Mouse (Mus musculus): Measurements from ENCODE around the gene Fam228a. TPM values are rescaled to one million over a fixed set of nuclear protein-coding genes. Genes with fewer than 3 reads are reported as not detected.
A peak's percentile ranks its signal among the peaks of the same experiment; 100 is the strongest.

Fam228a gene
- polyA plus RNA-seq, 1 experiment = not detected

GRCm38 (mm10) chr12:4719762-4720754 is 18.2 kb downstream of the Fam228a start:
- Histone ChIP-seq H3K4me1 (peaks cover 27% of the 10 kb centered on the region), H3K9me3 (peaks cover 3% of the 10 kb centered on the region; the same call in 1 of the 2 replicates)
- TF ChIP-seq GATA1 (IDR thresholded peaks at IDR 0.05; ENCODE audit: borderline replicate concordance, low read length) (no peak), FLI1 (IDR thresholded peaks at IDR 0.05; ENCODE audit: low read length) (no peak)

GRCm38 (mm10) chr12:4719066-4719761 is 19.0 kb downstream of the Fam228a start:
- TF ChIP-seq FLI1 (IDR thresholded peaks at IDR 0.05; ENCODE audit: low read length) = no peak
- TF ChIP-seq GATA1 (IDR thresholded peaks at IDR 0.05; ENCODE audit: borderline replicate concordance, low read length) = no peak
- Histone ChIP-seq H3K4me1 (peaks cover 34% of the 10 kb centered on the region), H3K9me3 (peaks cover 3% of the 10 kb centered on the region; the same call in 1 of the 2 replicates)

More at GRCm38 (mm10) chr12:4719762-4720754, 18.2 kb downstream of the Fam228a start:
- peaks cover 3% of the 10 kb centered on the region for H3K27me3 ChIP-seq (replicated peaks)
- H3K4me3 ChIP-seq (replicated peaks) = no peak overlapping the region
- peaks cover 18% of the 10 kb centered on the region for H3K36me3 ChIP-seq (replicated peaks; ENCODE audit: low read length)

GRCm38 (mm10) chr12:4717417-4717816 is 20.8 kb downstream of the Fam228a start:
- peak overlapping the region; percentile 65 for H3K4me3 ChIP-seq (replicated peaks)
- peaks cover 37% of the 10 kb centered on the region for H3K4me1 ChIP-seq
- TF ChIP-seq FLI1 (IDR thresholded peaks at IDR 0.05; ENCODE audit: low read length) (no peak), GATA1 (IDR thresholded peaks at IDR 0.05; ENCODE audit: borderline replicate concordance, low read length) (no peak)
- H3K36me3 ChIP-seq (replicated peaks; ENCODE audit: low read length) = peaks cover 45% of the 10 kb centered on the region
- peaks cover 3% of the 10 kb centered on the region for H3K27me3 ChIP-seq (replicated peaks)
- H3K9me3 ChIP-seq = peaks cover 3% of the 10 kb centered on the region; the same call in 1 of the 2 replicates

More at GRCm38 (mm10) chr12:4719066-4719761, 19.0 kb downstream of the Fam228a start:
- H3K4me3 ChIP-seq (replicated peaks) = no peak overlapping the region
- H3K27me3 ChIP-seq (replicated peaks) = peaks cover 3% of the 10 kb centered on the region
- peaks cover 27% of the 10 kb centered on the region for H3K36me3 ChIP-seq (replicated peaks; ENCODE audit: low read length)

GRCm38 (mm10) chr12:4715606-4716005 is 22.6 kb downstream of the Fam228a start:
- TF ChIP-seq GATA1 (IDR thresholded peaks at IDR 0.05; ENCODE audit: borderline replicate concordance, low read length) (no peak), FLI1 (IDR thresholded peaks at IDR 0.05; ENCODE audit: low read length) (no peak)
- Histone ChIP-seq H3K4me3 (replicated peaks) (no peak overlapping the region), H3K36me3 (replicated peaks; ENCODE audit: low read length) (peaks cover 63% of the 10 kb centered on the region), H3K4me1 (peaks cover 37% of the 10 kb centered on the region), H3K9me3 (peaks cover 3% of the 10 kb centered on the region; the same call in 1 of the 2 replicates), H3K27me3 (replicated peaks) (peaks cover 3% of the 10 kb centered on the region)

GRCm38 (mm10) chr12:4713361-4713760 is 24.9 kb downstream of the Fam228a start:
- peaks cover 3% of the 10 kb centered on the region; the same call in 1 of the 2 replicates for H3K9me3 ChIP-seq
- TF ChIP-seq GATA1 (IDR thresholded peaks at IDR 0.05; ENCODE audit: borderline replicate concordance, low read length) (no peak), FLI1 (IDR thresholded peaks at IDR 0.05; ENCODE audit: low read length) (no peak)
- H3K36me3 ChIP-seq (replicated peaks; ENCODE audit: low read length) = peaks cover 85% of the 10 kb centered on the region
- H3K27me3 ChIP-seq (replicated peaks) = peaks cover 3% of the 10 kb centered on the region
- H3K4me1 ChIP-seq = peaks cover 27% of the 10 kb centered on the region
- no peak overlapping the region for H3K4me3 ChIP-seq (replicated peaks)

GRCm38 (mm10) chr12:4709926-4710325 is 28.3 kb downstream of the Fam228a start:
- Histone ChIP-seq H3K4me1 (peaks cover 16% of the 10 kb centered on the region), H3K9me3 (no peaks in the 10 kb centered on the region), H3K27me3 (replicated peaks) (no peaks in the 10 kb centered on the region), H3K36me3 (replicated peaks; ENCODE audit: low read length) (peaks cover 95% of the 10 kb centered on the region), H3K4me3 (replicated peaks) (no peak overlapping the region)
- TF ChIP-seq GATA1 (IDR thresholded peaks at IDR 0.05; ENCODE audit: borderline replicate concordance, low read length) (no peak), FLI1 (IDR thresholded peaks at IDR 0.05; ENCODE audit: low read length) (no peak)

GRCm38 (mm10) chr12:4708881-4709604 is 29.2 kb downstream of the Fam228a start:
- peaks cover 9% of the 10 kb centered on the region for H3K4me1 ChIP-seq
- TF ChIP-seq GATA1 (IDR thresholded peaks at IDR 0.05; ENCODE audit: borderline replicate concordance, low read length) = no peak
- TF ChIP-seq FLI1 (IDR thresholded peaks at IDR 0.05; ENCODE audit: low read length) = no peak
- no peaks in the 10 kb centered on the region for H3K27me3 ChIP-seq (replicated peaks)
- H3K36me3 ChIP-seq (replicated peaks; ENCODE audit: low read length) = peaks cover 86% of the 10 kb centered on the region
- H3K9me3 ChIP-seq = no peaks in the 10 kb centered on the region
- H3K4me3 ChIP-seq (replicated peaks) = no peak overlapping the region

- Histone ChIP-seq H3K27me3 (replicated peaks) (no peaks in the 10 kb centered on the region), H3K36me3 (replicated peaks; ENCODE audit: low read length) (peaks cover 79% of the 10 kb centered on the region)
- TF ChIP-seq GATA1 (IDR thresholded peaks at IDR 0.05; ENCODE audit: borderline replicate concordance, low read length) = no peak
Observed at GRCm38 (mm10) chr12:4708296-4708695, 29.9 kb downstream of the Fam228a start.

GRCm38 (mm10) chr12:4707488-4708017 is 30.7 kb downstream of the Fam228a start:
- TF ChIP-seq FLI1 (IDR thresholded peaks at IDR 0.05; ENCODE audit: low read length) (no peak), GATA1 (IDR thresholded peaks at IDR 0.05; ENCODE audit: borderline replicate concordance, low read length) (no peak)
- Histone ChIP-seq H3K27me3 (replicated peaks) (no peaks in the 10 kb centered on the region), H3K9me3 (no peaks in the 10 kb centered on the region), H3K4me3 (replicated peaks) (no peak overlapping the region), H3K36me3 (replicated peaks; ENCODE audit: low read length) (peaks cover 76% of the 10 kb centered on the region), H3K4me1 (peaks cover 7% of the 10 kb centered on the region; the same call in 1 of the 2 replicates)

More at GRCm38 (mm10) chr12:4708296-4708695, 29.9 kb downstream of the Fam228a start:
- Histone ChIP-seq H3K9me3 (no peaks in the 10 kb centered on the region), H3K4me1 (peaks cover 7% of the 10 kb centered on the region; the same call in 1 of the 2 replicates), H3K4me3 (replicated peaks) (no peak overlapping the region)
